8 mouse cellular contexts compared by ENCODE assay signal in the genomic region with DNA sequence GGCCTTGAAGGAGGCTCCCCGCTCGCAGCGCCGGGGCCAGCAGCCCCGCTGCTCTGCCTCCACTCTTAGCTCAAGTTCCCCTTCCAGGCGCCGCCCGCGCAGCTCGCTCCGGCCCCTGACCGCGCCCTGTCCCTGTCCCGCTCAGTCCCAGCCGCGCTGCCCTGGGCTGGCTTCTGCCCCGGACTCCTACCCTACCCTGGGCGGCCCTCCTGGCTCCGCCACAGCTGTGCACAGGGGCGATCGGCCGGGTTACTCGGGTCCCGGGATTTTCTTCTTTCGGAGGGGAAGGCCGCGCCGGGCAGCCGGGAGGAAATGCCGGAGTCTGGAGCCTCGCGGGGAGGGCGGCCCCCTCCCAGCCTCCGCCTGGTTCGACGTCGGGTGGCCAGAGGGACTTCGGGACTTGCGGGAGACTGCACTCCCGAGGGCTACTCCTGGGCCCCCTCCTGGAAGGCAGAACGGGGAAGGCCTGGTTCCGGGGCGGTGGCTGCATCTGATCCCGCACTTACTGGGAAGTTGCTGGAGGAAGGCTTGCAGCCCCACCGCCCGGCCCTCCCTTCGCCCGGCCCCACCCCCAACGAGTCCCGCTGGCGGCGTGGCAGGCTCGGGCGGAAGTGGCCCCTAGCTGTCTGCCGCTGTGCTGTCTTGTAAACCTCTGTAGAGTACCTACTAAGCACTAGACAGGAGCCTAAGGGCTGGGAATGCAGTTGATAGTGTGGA. TPM values are rescaled to one million over a fixed set of nuclear protein-coding genes. Genes with fewer than 3 reads are reported as not detected.
A peak's percentile ranks its signal among the peaks of the same experiment; 100 is the strongest.
DNase-seq lines count a peak whose midpoint lies in the region; ATAC-seq lines count a peak whose summit lies in the region.

A gene (minus strand): TSS at position 545 of the 717 bp plus-strand sequence.

- peak within 1 kb of the TSS; percentile 54 for H3K9ac ChIP-seq in forebrain, embryonic 15.5 days (replicated peaks)

- H3K36me3 ChIP-seq in forebrain, embryonic 15.5 days: no peaks in the 10 kb centered on the region

- H3K9me3 ChIP-seq in forebrain, embryonic 15.5 days: no peaks in the 10 kb centered on the region

- no peak within 1 kb of the TSS for H3K27ac ChIP-seq in forebrain, embryonic 15.5 days (replicated peaks)

- peak within 1 kb of the TSS; percentile 91 for H3K4me2 ChIP-seq in forebrain, embryonic 15.5 days (replicated peaks)

- peak; percentile 84 for ATAC-seq in forebrain, embryonic 15.5 days (replicated peaks)

- intact Hi-C loops in heart, postnatal 36 days (cut with DNase I): loop anchor here (2.0 kb wide), 2 partner anchors 27 to 43 kb away; a partner anchor contains a TSS

- DNase-seq in CD4-positive helper T cell, adult 2 months (ENCODE audit: low read depth, low spot score): peak; percentile 60
- DNase-seq in adrenal gland, adult 8-10 months: peak; percentile 69
- DNase-seq in heart, postnatal 36 days: peak; percentile 86 to 90
- DNase-seq in layer of hippocampus, adult 9-11 months: peak; percentile 48
- peak; percentile 92 for DNase-seq in lung, postnatal 25 days (ENCODE audit: low spot score)
- DNase-seq in ovary, postnatal 10 days (ENCODE audit: low spot score): peak; percentile 63
- DNase-seq in thymus, postnatal 36 days: peak; percentile 46 to 47

- H3K27me3 ChIP-seq in forebrain, embryonic 15.5 days: peaks cover 48% of the 10 kb centered on the region

- H3K4me1 ChIP-seq in forebrain, embryonic 15.5 days: peaks cover 19% of the 10 kb centered on the region

- 1% methylated on average over 55 of the region's 55 CpGs for WGBS in forebrain, embryonic 15.5 days

- H3K4me3 ChIP-seq in forebrain, embryonic 15.5 days: peak within 1 kb of the TSS; percentile 51

RNA-seq across cellular contexts. Expression of the gene that starts here (rescaled TPM):
- total RNA-seq in adrenal gland, adult 8-10 months (2022): 10 to 100 TPM; 13.9 to 20.3 (median 17.1) TPM
- polyA plus RNA-seq in forebrain, embryonic 15.5 days (2015; fragmentation: Nextera tagmentation; extraction: Ambion mirVana): 0.75 and 0.81 TPM in 2 replicates
- total RNA-seq in heart, postnatal 36 days (2021): 10 to 100 TPM; 23.1 to 25.1 TPM

Comparison
In these comparisons a context has a peak if more than half of its experiments do, and no peak if none do; other contexts are left out.
1. Peak in ATAC-seq, H3K4me3 ChIP-seq, H3K9ac ChIP-seq and H3K4me2 ChIP-seq in forebrain, embryonic 15.5 days; RNA of the gene not detected or under 1 TPM.